Mouse (Mus musculus) R1 (cell line): ENCODE data around the gene Acta2.
A peak's percentile ranks its signal among the peaks of the same experiment; 100 is the strongest.

ENCODE experiments used
- DNase-seq: peaks from one replicate; pipeline ENCODE4 v3.0.0-alpha.2; 2018; ENCODE audit warnings: low read depth, low spot score

Gene Acta2

DNA sequence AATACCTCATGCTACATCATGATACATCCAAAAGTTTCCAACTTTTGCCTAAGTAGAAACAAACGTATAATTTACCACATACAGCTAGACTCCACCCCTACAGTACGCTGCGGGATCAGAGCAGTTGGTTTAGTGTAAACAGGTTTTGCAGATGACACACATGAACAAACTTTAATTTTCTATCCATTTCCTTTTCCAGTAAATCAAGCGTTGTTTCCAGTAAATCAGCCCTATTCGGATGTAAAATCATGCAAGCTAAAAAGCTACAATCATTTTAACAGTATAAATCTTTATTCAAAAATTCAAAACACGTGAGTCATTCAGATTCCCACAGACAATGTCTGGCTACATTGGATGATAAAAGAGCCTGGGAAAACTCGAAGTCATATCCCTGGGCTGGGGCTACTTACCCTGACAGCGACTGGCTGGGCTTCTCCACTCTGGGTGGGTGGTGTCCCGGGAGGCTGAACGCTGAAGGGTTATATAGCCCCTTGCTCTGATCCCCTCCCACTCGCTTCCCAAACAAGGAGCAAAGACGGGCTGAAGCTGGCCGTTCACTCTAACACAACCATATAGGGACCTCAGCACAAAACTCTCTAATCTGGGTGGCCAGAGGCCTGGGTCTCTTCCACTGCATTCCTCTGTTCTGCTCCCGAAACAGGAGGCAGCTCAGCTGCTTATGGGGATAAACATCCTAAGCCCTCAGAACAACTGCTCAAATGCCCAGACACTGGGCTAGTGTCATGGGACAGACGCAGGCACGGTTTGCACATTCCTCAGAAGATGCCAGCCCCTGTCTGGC is at the start of gene Acta2:
Gene Acta2, minus strand, starts transcription at position 711 of the 802 bp plus-strand sequence.
- DNase-seq = no peak

DNA sequence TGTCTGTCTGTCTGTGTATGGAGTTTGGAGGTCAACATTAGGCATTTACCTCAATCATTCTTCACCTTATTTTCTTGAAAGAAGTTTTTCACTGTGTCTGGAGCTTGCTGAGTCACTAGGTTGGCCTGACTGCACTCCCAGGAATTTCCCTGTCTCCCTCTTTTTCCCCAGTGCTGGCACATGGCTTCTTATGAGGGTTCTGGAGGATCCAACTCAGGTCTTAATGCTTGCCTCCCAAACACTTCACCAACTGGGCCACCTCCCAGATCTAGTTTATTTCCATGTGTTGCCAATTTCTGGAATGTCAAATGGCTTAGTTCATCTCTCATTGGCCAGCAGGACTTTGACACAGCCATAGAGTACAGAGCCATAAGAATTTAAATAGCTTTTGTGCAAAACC is 49.5 kb upstream of the Acta2 start:
- DNase-seq = no peak

DNA sequence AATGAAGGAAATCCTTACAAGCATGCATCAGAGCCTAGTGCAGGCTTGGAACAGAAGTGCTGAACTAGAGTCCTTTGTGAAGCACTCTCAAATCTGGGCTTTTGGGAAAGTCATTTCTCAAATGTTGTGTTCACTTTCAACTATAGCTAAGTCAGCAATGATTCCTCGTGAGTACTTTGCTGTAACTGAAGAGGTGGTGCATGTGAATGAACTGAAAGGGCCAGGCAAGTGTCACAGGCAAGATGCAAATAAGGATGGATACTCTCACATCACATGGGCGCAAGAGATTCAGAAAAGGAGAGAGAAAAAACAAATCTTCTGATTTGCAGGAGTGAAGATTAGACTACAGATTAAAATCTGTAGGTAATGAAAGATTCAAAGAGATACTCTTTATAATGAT is 45.0 kb upstream of the Acta2 start:
- no peak for DNase-seq

DNA sequence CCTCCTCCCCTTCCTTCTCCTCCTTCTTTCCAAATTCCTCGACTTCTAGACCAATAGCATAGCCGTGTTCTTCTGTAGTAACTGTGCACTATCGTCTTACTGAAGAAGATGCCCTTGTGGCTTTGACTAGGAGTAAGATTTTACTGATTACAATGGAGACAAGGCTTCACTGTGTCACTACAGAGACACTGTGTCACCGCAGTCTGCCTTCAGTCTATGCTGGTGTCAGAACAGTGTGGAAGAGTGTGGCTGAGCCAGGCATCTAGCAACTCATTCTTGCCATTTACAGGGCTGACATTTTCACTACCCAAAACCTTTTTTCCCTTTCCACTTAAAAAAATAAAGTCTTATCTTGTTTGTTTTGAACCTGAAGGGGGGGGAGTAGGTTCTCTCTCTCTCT is 43.8 kb upstream of the Acta2 start:
- no peak for DNase-seq

DNA sequence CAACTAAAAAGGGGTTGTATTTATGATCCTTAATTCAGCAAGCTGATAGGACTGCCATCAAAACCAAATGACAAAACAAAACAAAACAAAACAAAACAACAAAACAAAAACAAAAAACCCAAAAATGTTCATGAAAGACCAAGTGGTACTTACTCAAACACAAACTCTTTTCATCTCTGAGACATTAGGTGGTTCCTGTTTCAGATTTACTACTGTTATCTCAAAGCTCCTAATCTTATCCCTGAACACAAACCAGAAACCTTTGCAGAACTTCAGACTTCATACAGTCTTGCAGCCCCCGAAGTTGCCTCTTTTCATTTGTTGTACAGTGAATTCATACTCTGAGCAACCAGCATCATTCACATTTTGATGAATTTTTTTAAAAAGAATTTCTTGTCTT is 43.1 kb upstream of the Acta2 start:
- DNase-seq = no peak

DNA sequence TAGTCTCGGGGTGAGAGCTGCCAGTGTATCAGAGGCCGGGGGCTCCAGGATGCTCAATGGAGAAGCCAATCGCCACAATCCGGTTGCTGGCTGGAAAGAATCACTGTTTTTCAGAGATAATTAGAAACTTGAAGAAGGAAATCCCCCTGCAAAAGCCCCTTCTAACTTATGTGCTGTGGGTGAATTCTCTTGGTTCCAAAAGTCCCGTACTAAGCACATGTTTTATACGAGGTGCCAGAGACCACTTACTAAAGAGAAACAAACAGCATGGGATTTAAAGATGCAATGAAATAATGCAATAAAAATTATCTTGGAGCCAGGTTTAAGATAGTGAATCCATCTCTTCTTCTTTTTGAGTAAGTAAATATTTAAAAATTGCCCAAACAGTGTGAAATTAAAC is 40.1 kb upstream of the Acta2 start:
- DNase-seq = no peak

DNA sequence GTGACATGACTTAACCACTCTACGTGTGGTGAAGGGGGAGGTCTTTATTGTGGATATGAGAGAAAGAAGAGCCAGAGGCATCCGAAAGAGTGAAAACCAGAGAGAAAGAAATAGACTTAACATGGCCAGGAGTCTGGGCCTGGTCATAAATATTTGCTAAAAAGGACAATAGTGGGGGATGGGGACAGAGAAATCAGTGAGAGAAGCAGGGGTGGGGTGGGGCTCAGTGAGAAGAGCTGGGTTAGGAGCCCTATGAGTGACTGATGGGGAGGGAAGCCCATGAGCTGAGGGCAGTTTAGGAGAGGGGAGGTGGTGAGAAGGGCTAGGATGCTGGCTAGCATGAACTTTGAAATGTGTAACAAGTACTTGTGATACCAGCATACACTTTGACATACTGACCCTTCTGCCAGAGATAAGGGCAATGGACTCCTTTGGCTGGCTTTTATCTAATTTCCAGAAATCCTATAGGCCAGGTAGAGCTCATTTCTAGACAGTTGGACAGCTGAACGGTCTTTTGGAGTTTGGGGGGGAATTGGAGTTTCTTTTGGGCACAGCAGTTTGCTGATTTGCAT is 38.1 kb upstream of the Acta2 start:
- DNase-seq = no peak

DNA sequence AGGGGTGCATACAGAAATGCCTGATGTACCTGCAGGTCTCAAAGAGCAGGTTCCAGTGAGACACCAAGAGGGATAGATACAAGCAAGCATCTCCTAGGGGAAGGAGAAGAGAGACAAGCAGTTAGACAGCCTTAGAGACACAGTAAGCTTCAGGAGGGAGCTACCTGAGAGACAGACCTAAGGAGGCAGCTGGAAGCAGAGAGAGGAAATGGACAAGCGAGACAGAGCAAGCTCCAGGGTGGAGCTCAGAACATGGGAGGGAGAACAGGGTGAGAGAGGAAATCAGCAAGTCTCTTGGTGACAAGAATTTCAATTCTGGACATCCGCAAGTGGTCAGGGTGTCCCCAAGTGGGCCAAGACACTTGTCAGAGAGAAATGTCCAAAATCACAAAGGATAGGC is 37.3 kb upstream of the Acta2 start:
- no peak for DNase-seq

DNA sequence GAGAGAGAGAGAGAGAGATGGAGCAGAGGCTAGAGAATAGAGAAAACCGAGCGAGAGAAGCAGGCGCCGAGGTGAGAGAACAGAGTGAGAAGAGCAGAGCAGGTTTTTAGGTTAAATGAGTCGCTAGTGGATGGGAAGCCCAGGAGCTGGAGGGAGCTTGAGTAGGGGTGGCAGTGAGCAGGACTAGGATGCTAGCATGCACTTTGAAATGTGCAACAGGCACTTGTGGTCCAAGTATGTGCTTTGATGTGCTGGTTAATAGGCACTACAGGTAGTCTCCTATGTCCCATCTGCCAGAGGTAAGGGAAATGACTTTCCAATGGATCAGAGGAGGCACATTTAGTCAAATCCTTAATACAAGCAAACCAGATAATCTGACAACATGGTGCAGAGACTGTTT is 36.6 kb upstream of the Acta2 start:
- no peak for DNase-seq

DNA sequence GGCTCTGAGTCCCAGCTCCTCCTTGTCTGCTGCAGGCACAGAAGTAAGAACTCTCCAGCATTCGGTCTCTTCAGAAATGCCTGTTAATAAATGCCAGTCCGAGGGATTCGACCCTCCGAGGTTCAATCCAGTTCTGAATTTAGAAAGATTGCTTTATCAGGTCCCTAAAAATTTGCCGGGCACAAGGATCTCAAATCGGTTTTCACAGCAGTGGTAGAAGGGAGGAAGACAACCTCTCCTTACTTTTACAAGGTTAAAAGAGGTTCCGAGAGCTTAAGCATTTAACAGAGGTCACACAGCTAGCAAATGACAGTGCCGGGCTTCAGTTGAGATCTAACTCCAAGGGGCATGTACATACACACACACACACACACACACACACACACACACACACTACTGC is 36.0 kb upstream of the Acta2 start:
- no peak for DNase-seq

DNA sequence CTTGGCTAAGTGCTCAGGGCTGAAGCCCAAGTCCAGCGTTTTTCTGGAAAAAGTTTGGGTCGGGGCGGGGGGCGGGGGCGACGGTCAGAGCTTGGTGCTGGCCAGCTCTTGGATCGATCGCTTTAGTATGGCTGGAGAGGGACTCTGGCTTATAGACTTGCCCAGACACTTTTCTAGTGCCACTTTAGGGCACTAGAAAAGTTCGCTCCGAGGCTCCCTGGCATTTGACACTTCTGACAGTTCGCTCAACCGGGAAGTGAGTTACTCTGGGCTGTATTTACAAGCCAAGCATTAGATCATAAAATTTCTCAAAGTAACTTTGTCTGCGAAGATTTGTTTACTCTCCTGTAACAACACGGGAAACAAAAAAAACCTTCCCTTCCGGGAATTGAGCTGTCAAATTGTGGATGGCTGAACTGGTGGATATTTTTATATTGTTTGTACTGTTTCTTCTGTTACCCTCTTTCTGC is 35.5 kb upstream of the Acta2 start:
- no peak for DNase-seq

DNA sequence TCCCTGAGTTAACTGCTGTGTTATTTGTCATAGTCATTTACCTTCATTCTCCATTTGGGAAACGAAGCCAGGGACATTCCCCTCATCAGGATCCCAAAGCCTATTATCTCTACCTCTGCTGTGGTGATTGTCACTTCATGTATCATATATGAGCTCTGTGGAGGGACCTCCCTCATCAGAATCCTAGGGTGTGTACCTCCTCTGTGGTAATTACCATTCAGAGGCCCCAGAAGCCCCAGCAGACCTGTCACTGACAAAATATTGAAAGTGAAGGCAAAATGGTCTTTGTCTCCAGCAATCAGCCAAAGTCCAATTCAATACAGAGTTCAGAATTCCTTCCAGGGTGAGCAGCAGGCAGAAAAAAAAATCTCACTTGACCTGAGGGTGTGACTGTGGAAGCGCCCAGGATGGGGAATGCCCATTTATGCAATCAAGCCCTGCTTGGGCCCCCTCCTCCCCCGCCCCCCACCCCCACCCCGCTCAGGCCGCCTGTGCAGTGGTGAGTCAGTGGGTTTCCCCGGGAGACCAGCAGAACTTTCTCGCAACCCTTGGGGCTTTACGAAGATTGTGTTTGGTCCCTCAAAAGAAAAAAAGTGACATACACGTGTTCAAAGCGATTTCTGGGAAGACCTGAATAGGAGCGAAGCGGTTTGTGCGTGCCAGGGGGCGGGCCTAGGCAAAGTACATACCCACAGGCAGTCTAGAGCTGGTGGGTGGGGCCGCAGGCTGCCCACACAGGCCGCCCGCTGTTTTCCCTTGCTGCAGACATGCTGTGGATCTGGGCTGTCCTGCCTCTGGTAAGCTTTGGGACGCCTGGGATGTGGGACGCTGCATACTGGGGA is 34.8 kb upstream of the Acta2 start, which contains the start of gene Fas:
Gene Fas, plus strand, starts transcription at position 719 of the 842 bp plus-strand sequence.
- DNase-seq = peak; percentile 31

DNA sequence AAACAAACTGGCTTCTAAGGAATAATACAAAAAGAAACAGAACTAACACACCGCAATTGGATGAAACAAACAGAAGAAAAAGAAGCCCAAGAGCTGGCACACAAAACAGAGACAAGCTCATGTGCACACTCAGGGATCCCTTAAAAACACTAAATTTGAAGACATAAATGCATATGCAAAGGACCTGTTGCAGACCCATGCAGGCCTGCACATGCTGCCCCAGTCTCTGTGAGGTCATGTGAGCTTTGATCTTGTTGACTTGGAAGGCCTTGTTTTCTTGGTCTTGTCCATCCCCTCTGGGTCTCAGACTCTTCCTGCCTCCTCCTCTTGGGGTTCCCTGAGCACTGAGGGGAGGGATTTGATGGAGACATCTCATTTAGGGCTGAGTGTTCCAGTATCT is 33.3 kb upstream of the Acta2 start:
- no peak for DNase-seq

DNA sequence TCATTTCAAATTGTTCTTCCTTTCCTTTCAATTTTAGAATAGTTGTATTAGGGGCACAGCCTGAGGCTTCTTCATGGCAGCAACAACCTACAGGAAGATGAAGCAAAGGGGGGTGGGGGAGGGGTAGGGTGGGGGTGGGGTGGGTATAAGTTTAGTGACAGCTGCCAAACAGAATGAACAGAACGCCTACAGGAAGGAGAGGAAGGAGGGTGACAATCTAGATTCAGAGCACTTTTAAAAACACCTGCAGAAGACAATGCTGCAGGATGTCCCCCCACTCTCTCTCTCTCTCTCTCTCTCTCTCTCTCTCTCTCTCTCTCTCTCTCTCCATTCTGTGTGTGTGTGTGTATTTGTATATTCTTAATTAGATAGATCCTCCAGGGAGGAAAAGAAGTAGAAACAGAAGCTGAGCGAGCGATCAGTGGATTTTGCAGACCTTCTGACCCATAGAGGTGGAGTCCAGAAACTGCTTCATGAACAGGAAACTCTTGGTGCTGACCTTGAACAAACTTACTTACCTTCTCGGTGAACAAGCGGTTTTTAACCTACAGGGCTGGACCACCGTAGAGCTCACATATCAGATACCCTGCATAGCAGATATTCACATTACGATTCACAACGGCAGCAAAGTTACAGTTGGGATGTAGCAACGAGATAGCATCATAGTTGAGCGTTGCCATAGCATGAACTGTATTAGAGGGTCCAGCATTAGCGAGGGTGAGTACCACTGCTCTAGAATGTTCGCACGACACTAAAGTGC is 32.4 kb upstream of the Acta2 start:
- no peak for DNase-seq

DNA sequence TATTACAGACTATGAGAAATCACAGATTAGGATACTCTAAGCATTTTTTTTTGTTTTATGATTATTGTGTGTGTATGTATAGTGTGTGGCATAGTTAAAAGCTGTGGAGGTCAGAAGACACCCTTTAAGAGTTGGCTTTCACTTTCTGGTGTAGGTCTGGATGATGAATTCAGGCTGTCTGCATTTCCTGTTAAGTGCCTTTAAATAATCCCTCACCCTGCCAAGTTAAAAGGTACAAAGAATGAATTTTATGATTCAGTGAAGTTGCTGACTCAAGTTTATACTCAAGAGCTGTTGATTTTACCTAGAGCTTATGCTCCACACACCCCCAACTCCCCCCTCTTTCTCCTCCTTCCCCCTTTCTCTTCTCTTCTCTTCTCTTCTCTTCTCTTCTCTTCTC is 31.8 kb upstream of the Acta2 start:
- DNase-seq = no peak

DNA sequence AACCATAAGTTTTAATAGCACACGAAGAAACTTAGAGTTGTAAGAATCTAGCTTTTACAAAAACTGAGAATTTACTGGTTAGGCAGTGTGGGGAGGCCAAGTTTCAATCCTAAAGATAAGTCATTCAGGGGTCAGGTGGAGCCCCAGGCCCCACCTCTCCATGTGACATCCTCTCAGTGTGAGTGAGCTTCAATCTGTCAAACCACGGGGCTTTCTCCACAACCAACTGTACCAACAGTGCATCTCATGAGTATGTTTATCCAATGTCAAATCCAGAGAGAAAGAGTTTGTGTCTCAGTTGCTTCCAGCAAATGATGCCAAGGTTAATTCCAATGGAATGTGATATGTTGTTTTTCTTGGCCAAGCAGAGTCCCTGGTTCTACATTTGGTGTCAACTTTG is 29.4 kb upstream of the Acta2 start:
- no peak for DNase-seq

DNA sequence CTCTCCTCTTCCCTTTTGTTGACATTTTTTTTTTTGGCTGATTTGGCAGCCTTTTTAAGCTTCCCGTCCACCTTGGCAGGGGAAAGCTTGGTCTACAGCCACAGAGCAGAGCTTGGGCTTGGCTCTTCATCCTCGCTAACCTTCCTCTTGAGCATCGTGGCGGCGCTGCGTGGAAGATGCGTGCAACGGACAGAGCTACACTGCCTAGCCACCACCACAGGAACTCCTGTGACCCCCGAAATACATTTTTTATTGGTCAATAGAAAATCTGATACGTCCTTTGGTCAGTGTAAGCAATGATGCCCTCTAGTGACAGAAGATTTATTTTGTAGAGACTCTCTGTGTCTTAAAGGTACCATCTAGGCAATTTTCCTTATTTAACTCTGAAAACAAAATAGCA is 29.0 kb upstream of the Acta2 start:
- DNase-seq = no peak

DNA sequence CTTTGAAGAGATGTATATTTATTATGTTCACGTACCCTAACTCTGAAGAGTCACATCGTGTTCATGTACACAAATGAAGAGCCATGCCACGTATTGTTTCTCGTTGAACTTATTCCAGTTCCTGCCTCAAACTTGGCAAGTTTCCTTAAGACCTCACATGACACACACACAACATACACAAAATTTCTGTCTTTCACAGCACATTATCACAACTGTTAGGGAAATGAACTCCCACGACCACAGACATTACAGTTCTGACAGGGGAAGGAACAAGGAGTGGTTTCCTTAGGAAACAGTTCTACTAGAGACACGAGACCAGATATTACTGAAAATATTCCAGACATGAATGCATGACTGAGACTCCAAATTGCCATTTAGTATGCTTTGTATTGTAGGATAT is 28.2 kb upstream of the Acta2 start:
- no peak for DNase-seq

DNA sequence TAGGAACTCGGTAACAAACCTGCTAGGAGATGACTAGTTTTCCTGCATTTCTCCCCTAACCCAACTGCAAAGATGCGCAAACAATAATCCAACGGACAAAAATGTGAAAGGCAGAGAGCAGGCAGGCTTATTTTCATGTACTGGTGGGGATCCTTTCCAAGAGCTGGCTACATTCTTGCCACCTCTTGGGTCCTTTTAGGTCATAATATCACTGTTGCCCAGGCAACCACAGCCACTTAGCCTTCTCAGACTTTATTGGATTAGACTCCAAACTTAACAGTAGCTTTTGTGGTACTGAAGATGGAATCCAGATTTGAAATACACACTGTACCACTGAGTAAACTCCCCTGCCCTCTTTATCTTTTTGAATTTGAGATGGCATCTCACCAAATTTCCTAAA is 22.7 kb upstream of the Acta2 start:
- DNase-seq = no peak

DNA sequence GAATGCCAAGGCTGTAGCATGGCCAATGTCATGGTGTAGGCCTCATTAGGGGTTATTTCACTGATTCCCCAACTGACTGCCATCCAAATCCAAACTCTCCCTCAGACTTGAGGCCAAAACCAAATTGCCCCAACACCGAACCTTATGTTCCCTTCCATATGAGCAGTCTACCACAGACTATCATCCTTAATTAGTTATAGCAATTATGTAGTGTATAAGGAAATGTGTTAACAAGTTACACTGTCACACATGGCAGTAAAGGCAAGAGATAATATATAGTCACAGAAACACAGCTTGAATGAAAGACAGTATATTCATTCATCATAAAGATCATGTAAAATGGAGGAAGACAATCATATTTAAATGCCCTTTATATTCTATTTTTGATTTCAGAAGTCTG is 17.7 kb upstream of the Acta2 start:
- DNase-seq = no peak

DNA sequence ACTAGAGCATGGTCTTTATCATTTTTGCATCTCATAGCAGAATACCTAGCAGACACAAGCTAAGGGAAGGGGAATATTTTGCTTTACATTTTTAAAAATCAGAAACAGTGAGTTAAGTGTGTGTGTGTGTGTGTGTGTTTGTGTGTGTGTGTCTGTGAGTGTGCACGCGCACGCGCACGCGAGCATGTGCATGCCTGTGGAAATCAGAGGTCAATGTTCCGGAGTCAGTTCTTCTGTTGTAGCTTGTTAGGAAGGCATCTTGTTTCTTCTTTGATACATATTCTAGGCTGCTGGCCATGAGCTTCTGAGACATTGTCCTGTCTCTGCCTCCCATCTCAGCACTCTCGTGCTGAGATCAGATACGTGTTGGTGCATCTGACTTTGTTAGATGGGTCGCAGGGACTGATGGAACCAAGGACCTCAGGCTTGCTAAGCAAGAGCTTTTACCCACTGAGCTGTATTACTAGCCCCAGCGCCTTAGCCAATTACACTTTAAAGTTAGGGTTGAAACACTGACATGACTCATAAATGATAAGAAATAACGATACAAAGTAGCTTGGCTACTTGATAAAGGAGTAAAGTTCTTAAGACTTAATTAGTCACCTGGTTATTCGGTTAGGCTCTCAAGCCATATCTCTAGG is 15.6 kb upstream of the Acta2 start:
- DNase-seq = no peak
